Mouse (Mus musculus) liver, embryonic 15.5 days (tissue): ENCODE data around the gene Ntng1. TPM values are rescaled to one million over a fixed set of nuclear protein-coding genes. Genes with fewer than 3 reads are reported as not detected.

Source experiments
- polyA plus RNA-seq: library from polyadenylated mRNA; unstranded; fragments of >200 nt; fragmentation: Nextera tagmentation; extraction: Ambion mirVana; gene quantifications from 2 replicates; pipeline ENCODE4 v1.2.1, GENCODE M21; 2015

Ntng1 gene
- polyA plus RNA-seq, 1 experiment from 2014 or later: 0.24 TPM

Other genes starting within 250 kb of the Ntng1 start
- gene Prmt6, start 107.0 kb upstream of the Ntng1 start, polyA plus RNA-seq: 5.7 and 5.8 TPM in 2 replicates